Mouse (Mus musculus) megakaryocyte, embryonic 14.5 days (primary cell): ENCODE measurements at regions not wholly inside any gene's neighbourhood (a gene's known extent, or its start where the extent isn't known, plus 50 kb on each side); places are given as distances from the start of the nearest gene placed in this dataset.

ENCODE experiments used
- FLI1 ChIP-seq: IDR thresholded peaks from 2 replicates; pipeline ENCODE4 v1.6.1; 2012; ENCODE audit warnings: low read length, inconsistent platforms, mixed read lengths
- GATA1 ChIP-seq: IDR thresholded peaks from 3 replicates; pipeline ENCODE4 v1.6.1; 2012; ENCODE audit warnings: mixed read lengths, low read length, inconsistent platforms, borderline replicate concordance

DNA sequence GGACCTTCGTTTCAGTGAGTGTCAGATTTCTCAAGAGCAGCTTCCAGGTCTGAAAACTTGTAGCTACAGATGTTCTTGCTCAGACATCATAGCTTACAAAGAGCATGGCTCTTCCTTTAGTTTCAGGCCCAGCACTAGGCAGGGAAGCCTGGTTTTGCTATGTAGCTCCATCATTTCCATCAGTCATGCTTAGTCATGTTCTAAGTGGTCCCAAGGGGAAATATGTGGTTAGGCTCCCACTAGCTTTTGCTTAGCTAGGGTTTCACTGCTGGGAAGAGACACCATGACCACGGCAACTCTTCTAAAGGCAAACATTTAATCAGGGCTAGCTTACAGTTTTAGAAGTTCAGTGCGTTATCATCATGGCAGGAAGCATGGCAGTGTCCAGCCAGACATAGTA, 652.5 kb upstream of the Fam160b2 start:
- TF ChIP-seq GATA1 (no peak), FLI1 (no peak)
